In the genomic region with DNA sequence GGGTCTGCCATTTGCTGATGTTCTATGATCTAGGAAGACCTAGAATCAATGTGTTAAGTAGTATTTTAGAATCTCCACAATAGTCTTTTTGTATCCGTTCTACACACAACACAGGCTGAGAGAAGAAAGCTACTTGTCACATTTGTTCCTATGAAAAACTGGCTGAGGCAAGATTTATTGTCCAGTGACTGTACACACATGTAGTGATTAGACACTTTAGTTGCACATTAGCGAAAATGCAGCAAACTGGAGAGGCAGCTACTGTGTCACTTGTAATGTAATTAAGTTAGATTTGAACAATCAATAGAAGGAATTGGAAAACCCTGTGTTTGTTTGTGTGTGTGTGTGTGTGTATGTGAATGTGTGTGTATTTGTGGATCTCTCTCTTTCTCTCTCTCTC, we compare ENCODE assay signal across 25 mouse cellular contexts.
"Had no signal": no experiment of that assay in that cellular context is flagged by ENCODE, and none has a peak within 500 bp of the region (broad histone marks: within the 10 kb centered on the region; RNA-seq: fewer than 3 reads in every experiment).

No protein-coding gene starts in this region.

- H3K4me1 ChIP-seq: hindbrain, embryonic 10.5 days; hindbrain, embryonic 12.5 days; limb, embryonic 15.5 days had no signal

- H3K9me3 ChIP-seq: heart, embryonic 10.5 days; heart, embryonic 12.5 days; hindbrain, embryonic 10.5 days; hindbrain, embryonic 12.5 days; limb, embryonic 13.5 days; limb, embryonic 15.5 days had no signal

- H3K27me3 ChIP-seq: heart, embryonic 12.5 days; hindbrain, embryonic 12.5 days; limb, embryonic 13.5 days; limb, embryonic 15.5 days had no signal

- ATAC-seq: forebrain, embryonic 16.5 days; hindbrain, embryonic 16.5 days; inflammation-experienced regulatory T-cells, adult 6 months had no signal

- H3K4me3 ChIP-seq: gastrocnemius, adult 2 months; heart, embryonic 10.5 days; heart, embryonic 12.5 days; hindbrain, embryonic 10.5 days; hindbrain, embryonic 12.5 days; layer of hippocampus, adult 2 months; left cerebral cortex, adult 2 months; limb, embryonic 13.5 days; limb, embryonic 15.5 days had no signal

- DNase-seq: gastrocnemius, adult 2 months; gastrocnemius, postnatal 10 days; gastrocnemius, postnatal 25 days; heart, adult 18-20 months; heart, postnatal 10 days; heart, postnatal 4 days; kidney, adult 11 months; kidney, adult 8-10 months; kidney, postnatal 10 days; kidney, postnatal 25 days; kidney, postnatal 4 days; left cerebral cortex, postnatal 4 days had no signal

- H3K36me3 ChIP-seq: heart, embryonic 10.5 days; heart, embryonic 12.5 days; hindbrain, embryonic 10.5 days; hindbrain, embryonic 12.5 days; limb, embryonic 13.5 days; limb, embryonic 15.5 days had no signal

- H3K27ac ChIP-seq: gastrocnemius, adult 2 months; heart, embryonic 10.5 days; hindbrain, embryonic 10.5 days; hindbrain, embryonic 12.5 days; hindbrain, embryonic 14.5 days; layer of hippocampus, adult 2 months; left cerebral cortex, adult 2 months; limb, embryonic 13.5 days; limb, embryonic 15.5 days had no signal

- H3K4me2 ChIP-seq: heart, embryonic 12.5 days; hindbrain, embryonic 12.5 days; hindbrain, embryonic 14.5 days; limb, embryonic 13.5 days; limb, embryonic 15.5 days; liver, embryonic 11.5 days had no signal

- H3K9ac ChIP-seq: heart, embryonic 12.5 days; hindbrain, embryonic 12.5 days; hindbrain, embryonic 14.5 days; limb, embryonic 13.5 days; limb, embryonic 15.5 days had no signal
